Mouse (Mus musculus) gastrocnemius, postnatal 10 days (tissue): ENCODE results near the gene Zmym4. TPM values are rescaled to one million over a fixed set of nuclear protein-coding genes. Genes with fewer than 3 reads are reported as not detected.

Experiments
- DNase-seq: peaks from one replicate; pipeline ENCODE4 v3.0.0; 2021; ENCODE audit warnings: mixed read lengths
- total RNA-seq, 2 experiments: library from RNA; stranded (reverse); gene quantifications; 2 replicates each; pipeline ENCODE4 v1.2.3; 2021

Gene Zmym4
- total RNA-seq, 2 experiments from 2014 or later = 21.6 to 32.1 TPM

DNA sequence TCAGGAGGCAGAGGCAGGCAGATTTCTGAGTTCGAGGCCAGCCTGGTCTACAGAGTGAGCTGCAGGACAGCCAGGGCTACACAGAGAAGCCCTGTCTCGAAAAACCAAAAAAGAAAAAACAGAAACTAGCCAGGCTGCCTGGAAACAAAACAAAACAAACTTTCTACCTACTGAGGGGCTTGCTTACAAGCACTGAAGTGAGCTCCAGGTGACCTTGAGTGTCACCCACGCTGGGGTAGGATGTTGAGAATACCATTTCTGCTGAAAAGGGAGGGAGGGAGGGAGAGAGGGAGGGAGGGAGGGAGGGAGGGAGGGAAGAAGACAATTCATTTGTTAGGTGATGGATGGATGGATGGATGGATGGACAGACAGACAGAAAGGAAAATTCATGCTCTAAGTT is 24.5 kb downstream of the Zmym4 start:
- DNase-seq = no peak

DNA sequence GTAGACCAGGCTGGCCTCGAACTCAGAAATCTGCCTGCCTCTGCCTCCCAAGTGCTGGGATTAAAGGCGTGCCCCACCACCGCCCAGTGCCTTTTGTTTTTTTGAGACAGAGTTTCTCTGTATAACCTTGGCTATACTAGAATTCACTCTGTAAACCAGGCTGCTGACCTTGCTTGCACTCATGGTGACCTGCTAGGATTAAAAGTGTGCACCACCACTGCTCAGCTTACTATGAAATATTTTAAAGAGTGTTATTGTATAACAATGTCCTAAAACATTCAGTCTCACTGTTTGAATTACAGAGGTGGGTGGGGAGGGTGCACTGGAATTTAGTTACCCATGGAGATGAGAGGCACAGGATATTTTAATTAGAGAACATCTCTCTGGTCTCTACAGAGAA is 25.1 kb downstream of the Zmym4 start:
- DNase-seq = no peak

- no peak for DNase-seq
Observed at GRCm38 (mm10) chr4:126927701-126928100, 40.2 kb downstream of the Zmym4 start.

DNA sequence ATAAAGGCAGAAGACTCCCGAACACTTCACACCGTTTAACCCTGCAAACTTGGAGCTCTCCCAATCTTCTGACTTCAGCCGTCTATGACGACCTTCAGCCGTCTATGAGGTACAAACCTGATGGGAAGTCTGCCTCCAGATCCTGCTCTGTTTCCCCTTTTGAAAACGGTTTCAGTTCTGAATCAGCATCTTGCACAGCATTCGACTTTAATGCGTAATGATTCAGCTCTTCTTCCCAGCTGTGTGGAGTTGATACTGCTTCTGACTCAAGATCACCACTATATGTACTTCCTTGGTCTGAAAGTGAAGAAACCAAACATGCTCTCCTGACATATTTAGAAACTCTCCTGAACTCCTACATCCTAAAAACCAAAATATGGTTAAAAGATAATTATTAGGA is 78.1 kb downstream of the Zmym4 start:
- DNase-seq = no peak

DNA sequence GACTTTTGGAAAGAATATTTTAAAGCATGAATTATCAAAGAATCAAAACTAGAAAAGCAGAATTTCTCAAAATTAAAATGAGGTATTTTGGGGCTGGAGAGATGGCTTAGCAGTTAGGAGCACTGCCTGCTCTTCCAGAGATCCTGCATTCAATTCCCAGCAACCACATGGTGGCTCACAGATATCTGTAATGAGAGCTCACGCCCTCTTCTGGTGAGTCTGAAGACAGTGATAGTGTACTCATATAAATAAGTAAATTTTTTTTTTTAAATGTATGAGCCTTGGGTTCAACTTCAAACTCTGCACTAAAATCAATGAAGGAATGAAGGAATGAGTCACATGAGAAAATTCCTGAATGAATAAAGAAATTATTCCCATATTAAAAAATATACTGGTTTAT is 82.0 kb downstream of the Zmym4 start:
- no peak for DNase-seq

- DNase-seq = no peak
Observed at GRCm38 (mm10) chr4:126883602-126884001, 84.3 kb downstream of the Zmym4 start.

DNA sequence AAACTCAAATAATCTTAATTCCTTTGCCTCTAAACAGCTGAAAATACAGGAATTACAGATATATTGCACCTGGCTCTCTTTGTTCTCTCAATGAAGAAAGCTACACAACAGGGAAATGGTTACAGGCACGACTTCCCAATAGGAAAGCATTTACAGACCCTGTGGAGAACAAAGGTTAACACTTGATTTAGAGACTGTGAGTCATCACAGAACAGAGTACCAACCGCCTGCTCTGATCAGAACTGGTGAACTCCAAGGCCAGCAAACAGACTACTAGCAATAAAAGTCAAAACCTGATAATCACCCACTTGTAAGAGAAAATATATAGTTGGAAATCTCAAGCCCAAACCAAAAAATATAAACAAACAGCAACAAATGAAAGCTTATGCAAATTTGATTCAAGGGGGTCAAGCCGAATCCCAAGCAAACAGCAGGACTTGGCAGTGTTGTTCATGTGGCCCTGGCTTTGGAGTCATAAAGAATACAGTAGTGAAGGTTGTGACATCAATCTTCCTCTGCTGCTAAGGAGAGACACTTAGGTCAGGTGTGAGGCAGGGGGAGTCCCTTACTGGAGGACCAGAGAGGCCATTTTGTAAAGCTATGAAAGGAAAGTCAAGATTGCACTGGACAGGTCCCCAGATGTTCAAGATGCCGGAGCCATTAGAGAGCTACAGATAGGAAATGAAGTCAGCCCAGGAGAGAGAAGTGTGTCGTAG is 88.2 kb downstream of the Zmym4 start:
- no peak for DNase-seq

GRCm38 (mm10) chr4:126872717-126873116 is 95.2 kb downstream of the Zmym4 start:
- no peak for DNase-seq

DNA sequence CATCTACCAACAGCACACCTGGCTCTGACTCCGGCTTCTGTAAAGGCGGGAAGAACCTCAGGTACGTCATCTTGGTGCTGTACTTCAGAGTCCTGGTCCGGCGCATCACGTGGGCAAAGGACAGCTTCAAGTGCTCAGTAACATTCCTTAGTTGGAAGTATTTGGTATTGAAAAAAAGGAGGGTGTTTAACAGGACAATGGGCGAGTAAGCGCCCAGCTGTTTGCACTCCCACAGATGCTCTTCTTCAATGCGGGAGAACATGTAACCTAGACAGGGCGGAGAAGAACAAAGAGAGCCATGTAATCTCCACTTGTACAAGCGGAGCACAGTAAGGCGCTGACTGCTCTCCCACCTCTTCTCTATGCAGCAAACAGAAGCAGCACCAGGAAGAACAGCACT is 99.2 kb downstream of the Zmym4 start:
- no peak for DNase-seq

GRCm38 (mm10) chr4:126861514-126862266 is 106.2 kb downstream of the Zmym4 start:
- DNase-seq = no peak

GRCm38 (mm10) chr4:126860268-126860986 is 107.5 kb downstream of the Zmym4 start:
- no peak for DNase-seq

DNA sequence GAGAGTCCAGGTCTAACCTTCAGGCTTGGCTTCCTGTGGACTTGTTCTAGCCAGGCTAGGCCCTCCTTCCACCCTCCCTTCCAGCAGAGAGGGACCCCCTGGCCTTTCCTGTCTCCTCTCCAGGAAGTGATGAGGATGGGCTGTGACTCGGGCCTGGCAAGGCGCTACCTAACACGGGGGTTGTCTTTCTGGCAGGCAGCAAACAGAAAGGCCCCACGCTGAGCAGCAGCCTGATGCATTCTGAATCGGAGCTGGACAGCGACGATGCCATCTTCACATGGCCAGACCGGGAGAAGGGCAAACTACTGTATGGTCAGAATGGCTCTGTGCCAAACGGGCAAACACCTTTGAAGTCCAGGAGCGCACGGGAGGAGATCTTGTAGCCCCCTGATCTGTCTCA is 115.0 kb downstream of the Zmym4 start:
- no peak for DNase-seq

DNA sequence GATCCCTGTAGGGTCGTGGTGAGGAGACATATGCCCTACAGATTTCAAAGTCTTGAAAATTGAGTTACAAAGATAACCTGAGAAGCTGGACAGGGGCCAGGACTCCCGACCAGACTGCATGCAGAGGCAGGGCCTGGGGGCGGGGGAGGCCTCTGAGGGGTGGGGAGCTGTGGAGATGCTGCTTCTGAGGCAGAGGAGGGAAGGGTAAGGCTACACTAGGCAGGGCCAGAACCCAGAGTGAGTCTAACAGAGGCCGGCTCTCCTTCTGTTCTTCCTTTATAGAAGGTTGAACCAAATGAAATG is 117.2 kb downstream of the Zmym4 start:
- DNase-seq = no peak

GRCm38 (mm10) chr4:126850019-126850777 is 117.7 kb downstream of the Zmym4 start:
- no peak for DNase-seq

DNA sequence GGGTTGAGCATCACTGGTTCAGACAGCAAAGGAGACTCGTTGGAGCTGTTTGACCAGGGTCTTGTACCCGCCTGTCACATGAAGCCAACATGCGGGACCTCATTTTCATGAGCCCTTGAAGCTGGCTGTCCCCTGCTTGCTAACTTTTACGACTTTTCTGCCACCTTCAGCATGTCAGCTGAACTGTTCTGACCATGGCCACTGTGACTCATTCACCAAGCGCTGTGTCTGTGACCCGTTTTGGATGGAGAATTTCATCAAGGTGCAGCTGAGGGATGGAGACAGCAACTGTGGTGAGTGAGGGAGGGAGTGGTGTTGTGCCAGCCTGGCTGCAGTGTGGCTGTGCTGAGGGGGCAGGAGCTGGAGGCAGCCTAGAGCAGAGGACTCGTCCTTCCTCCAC is 121.0 kb downstream of the Zmym4 start:
- no peak for DNase-seq

DNA sequence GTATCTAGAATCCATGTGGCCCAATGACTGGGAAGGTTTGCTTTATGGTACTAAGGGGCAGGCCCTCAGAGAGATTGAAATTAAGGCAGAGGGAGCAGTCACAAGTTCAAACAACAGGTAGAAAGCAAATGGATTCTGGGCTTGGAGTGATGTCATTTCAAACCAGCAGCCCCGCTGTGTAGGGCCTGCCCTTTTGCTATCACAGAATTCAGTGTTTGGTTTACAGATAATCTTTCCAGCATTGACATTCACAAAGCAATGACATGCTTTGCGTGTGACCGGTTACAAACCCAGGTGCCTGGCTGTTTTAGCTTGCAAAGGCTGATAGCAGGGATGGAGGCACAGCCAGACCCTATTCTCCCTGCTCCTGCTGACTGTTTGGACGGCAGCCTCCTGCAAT is 122.3 kb downstream of the Zmym4 start:
- no peak for DNase-seq

DNA sequence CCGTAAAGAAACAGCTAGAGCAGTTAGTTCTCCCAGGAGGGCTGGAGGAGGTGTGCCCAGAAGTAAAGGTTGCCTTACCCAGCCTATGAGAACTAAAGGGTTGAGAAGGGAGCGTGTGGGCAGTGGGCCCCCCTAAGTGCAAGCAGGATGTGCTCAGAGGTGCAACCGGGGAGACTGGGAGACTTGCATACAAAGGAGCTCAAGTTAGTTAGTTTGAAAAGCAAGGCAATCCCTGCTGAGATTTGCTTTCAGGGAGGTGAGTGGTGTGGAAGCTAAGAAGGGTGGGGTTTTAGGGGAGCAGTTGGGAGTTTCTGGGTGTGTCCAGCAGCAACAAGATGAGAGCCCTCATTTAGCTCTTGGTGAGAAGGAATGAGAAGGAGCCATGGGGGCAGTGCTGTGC is 125.0 kb downstream of the Zmym4 start:
- DNase-seq = no peak

- no peak for DNase-seq
Observed at GRCm38 (mm10) chr4:126840996-126841560, 126.9 kb downstream of the Zmym4 start.

- peak; percentile 91 for DNase-seq
Observed at GRCm38 (mm10) chr4:126839873-126840272, 128.1 kb downstream of the Zmym4 start.

DNA sequence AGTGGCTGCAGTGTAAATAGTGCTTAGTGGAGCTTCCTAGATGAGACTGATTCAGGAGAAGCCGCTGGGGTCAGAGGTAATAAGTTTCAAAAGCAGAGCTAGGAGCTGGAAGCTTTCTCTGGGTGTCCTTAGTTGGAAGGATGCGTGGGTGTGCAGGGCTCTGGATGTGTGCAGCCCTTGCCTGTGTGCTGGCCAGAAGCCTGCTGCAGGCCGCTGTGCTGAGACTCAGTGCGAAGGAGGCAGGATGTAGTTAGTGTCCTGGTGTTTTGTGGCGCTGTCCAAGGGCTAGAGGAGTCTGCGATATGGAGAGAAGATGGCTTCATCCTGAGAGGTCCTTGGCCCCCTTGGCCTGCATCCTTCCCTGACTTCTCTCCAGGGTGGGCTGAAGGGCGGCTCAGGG is 129.1 kb downstream of the Zmym4 start:
- DNase-seq = no peak

DNA sequence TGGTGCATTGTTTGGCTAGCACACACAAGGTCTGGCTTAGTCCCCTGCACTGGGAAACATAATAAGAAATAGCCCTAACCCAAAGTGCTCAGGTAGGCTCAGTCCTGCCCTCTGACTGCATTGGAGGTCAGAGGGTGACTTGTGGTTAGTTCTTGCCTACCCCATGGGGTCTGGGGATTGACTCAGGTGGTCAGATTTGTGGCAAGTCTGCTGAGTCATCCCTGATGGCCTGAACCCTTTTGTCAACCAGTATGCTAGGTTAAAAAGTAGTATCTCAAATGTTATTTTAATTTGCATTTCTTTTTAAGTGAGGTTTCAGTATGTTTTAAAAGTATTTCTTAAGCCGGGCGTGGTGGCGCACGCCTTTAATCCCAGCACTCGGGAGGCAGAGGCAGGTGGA is 136.8 kb downstream of the Zmym4 start:
- no peak for DNase-seq

- no peak for DNase-seq
Observed at GRCm38 (mm10) chr4:126823917-126824316, 144.0 kb downstream of the Zmym4 start.
